Mouse (Mus musculus): ENCODE results near the gene Ntf5.
A peak's percentile ranks its signal among the peaks of the same experiment; 100 is the strongest.
"Not testable (repeated sequence)": the region's sequence is repeated elsewhere in the genome, so short reads cannot be mapped to it uniquely, and the experiment has no call there.

Ntf5 gene

GRCm38 (mm10) chr7:45461781-45462180 lies 48.3 kb downstream of the Ntf5 start:
- no peak for DNase-seq (ENCODE audit: low read depth, low spot score)

- DNase-seq (ENCODE audit: low read depth, low spot score), result no peak
These were observed 48.8 kb downstream of the Ntf5 start for GRCm38 (mm10) chr7:45462325-45462724.

GRCm38 (mm10) chr7:45462868-45463267 lies 49.4 kb downstream of the Ntf5 start:
- not testable (repeated sequence) for DNase-seq (ENCODE audit: low read depth, low spot score)

DNA sequence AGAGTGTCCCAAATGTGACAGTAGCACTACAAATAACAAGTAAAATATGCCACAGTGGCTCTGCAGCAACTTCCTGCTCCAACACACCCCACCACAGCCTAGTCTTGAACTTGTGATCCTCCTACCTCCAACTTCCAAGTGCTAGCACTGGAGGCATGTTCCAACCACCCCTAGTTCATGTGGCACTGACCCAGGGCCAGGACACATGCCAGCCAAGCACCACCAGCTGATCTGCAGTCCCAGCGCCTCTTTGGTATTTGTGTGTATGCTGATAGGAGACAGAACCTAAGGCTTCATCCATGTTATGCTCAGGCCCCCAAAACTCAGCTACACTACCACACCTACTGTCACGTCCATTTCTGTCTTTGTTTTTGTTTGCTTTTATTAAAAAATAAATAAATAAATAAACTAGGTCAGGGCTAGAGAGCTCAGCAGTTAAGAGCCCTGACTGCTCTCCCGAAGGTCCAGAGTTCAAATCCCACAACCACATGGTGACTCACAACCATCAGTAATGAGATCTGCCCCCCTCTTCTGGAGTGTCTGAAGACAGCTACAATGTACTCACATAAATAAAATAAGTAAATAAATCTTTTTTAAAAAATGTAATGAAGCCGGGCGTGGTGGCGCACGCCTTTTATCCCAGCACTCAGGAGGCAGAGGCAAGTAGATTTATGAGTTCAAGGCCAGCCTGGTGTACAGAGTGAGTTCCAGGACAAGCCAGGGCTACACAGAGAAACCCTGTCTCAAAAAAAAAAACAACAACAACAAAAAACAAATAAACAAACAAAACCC lies 50.7 kb downstream of the Ntf5 start:
- no peak for DNase-seq (ENCODE audit: low read depth, low spot score)

DNA sequence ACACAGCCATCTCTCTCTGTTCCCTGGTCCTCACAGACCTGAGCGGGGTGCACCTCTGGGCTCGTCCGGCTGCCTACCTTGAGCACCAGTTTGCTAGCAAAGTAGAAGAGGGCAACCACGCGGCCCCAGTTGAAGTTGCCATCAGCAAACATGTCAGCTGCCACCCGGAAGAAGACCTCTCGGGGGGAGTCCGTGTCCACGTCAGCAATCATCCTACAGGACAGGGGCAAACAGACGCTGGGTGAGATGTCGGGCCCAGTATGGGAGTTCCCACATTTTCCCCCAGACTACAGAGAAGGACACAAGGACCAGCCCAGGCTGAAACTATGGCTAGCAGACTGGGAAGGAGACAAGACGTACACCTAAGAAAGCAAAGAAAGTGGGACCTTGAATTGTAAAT lies 51.6 kb downstream of the Ntf5 start:
- DNase-seq (ENCODE audit: low read depth, low spot score), result no peak

GRCm38 (mm10) chr7:45465549-45465948 lies 52.1 kb downstream of the Ntf5 start:
- DNase-seq (ENCODE audit: low read depth, low spot score), result no peak

GRCm38 (mm10) chr7:45466283-45467089 lies 53.0 kb downstream of the Ntf5 start, which contains the start of gene Bax:
Gene Bax, minus strand, starts transcription at chr7:45466898.
- peak; percentile 96 for DNase-seq (ENCODE audit: low read depth, low spot score)
